Mouse (Mus musculus) heart, postnatal 36 days (tissue): Measurements from ENCODE around the gene Spata20. TPM values are rescaled to one million over a fixed set of nuclear protein-coding genes. Genes with fewer than 3 reads are reported as not detected.

Source experiments
- DNase-seq, 2 experiments: peaks; one replicate each; pipeline ENCODE4 v3.0.0; 2021 to 2022
- intact Hi-C: fragments of 180-260 bp; cut with DNase I; formaldehyde crosslinking; loops from one replicate; pipeline ENCODE4 v1.15.1; 2025
- total RNA-seq, 2 experiments: library from RNA; stranded (reverse); gene quantifications; 2 replicates each; pipeline ENCODE4 v1.2.3; 2021

The Spata20 gene
- under 1 TPM; 0.42 to 0.62 TPM for total RNA-seq

DNA sequence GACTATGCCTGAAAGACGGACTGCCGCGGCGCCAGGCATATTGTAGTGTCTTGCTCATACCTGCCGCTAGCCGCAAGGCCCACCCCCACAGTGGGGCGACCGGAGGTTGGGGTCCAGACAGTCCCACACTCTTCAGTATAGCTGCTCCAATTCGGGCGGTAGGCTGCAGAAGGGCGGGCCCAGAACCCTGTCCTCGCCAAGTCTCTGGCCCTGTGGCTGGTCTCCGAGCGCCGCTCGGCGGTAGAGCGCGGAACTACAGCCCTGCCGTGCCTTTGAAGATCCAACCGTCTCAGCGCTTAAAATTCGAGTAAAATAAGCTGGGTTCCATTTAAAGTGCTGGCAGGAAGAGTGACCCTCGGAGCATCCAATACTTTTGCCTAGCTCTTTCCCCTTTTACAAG lies at the start of gene Spata20:
TSS of gene Spata20 (minus strand) at position 179 of the 400 bp plus-strand sequence.
- intact Hi-C loops: loop anchor here (1.0 to 2.0 kb wide), 4 partner anchors 66 to 357 kb away; no protein-coding TSS in a partner anchor
- DNase-seq: peak; percentile 83 to 90

DNA sequence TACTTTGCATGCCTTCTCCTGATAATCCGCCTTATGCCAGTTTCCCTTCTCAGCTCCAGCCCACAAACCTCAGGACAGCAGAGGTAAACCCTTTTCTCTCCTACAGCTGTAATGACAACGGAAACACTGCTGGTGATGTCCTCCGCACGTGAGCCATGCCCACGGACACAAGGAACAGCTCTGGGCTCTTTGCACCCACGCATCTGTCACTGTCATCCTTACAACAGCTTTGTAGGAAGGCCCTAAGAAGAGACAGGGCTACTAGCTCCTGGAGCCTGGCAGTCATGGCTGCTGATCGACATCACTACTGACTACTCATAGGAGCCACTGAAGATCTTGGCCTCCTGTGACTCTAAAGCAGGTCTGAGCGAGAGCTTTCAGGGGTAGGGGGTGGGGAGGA lies 47.2 kb upstream of the Spata20 start:
- DNase-seq: no peak
- intact Hi-C loops: no loop called here

GRCm38 (mm10) chr11:94528879-94529278 lies 42.9 kb upstream of the Spata20 start:
- intact Hi-C loops: no loop called here

GRCm38 (mm10) chr11:94526171-94526879 lies 40.3 kb upstream of the Spata20 start:
- no peak for DNase-seq
- intact Hi-C loops: no loop called here

More at GRCm38 (mm10) chr11:94528879-94529278, 42.9 kb upstream of the Spata20 start:
- no peak for DNase-seq

DNA sequence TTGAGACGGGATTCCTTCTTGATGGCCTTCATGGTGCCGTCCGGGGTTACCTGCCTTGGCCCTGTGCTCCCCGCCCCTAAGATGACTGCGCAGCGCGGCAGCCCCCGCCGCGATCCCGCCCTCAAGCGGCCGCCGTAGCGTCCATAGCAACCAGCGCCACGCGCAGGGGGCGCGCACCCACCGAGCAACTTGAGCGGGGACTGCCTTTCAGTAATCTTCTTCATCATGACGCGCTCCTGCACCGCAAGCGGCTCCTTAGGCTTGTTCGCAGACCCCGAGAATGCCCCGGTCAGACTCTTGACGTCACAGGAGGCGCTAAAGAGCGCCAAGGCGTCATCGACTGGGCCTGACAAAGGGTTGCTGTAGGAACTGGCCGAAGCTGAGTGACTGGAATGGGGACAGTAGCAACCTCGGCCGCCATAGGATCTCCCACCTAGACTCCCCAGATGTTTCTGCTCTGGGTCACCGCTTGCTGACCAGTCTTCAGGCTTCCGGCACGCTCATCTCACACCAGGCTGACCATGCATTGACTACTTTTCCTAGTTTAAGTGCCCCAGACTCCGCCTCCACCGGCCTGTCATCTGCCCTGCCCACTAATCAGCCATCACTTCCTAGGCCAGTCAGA lies 35.4 kb upstream of the Spata20 start, which contains the start of gene Mycbpap:
TSS of gene Mycbpap (minus strand) at position 524 of the 625 bp plus-strand sequence.
- peak; percentile 65 to 70 for DNase-seq
- intact Hi-C loops: no loop called here

- intact Hi-C loops: no loop called here
Measured at GRCm38 (mm10) chr11:94513452-94513851, 27.5 kb upstream of the Spata20 start.

DNA sequence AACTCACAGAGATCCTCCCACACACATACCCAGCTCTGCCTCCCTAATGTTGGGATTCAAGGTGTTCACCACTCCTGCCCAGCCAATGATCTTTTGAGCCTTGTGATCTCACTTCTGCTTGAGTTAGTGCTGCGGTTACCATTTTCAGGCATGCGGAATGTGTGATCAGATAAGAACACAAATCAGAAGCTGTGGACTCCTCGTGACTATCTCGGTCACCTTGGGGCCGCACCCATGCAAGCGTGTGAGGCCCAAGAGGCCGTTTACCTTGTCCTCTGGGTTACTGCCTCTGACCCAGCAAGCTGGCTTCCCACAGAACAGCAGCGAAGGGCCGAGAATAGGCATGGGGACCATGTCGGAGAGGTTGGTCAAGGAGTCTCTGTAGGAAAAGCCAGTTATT lies 23.0 kb upstream of the Spata20 start:
- DNase-seq: no peak
- intact Hi-C loops: no loop called here

More at GRCm38 (mm10) chr11:94513452-94513851, 27.5 kb upstream of the Spata20 start:
- no peak for DNase-seq

- DNase-seq: no peak
- intact Hi-C loops: no loop called here
Measured at GRCm38 (mm10) chr11:94501482-94501881, 15.5 kb upstream of the Spata20 start.

DNA sequence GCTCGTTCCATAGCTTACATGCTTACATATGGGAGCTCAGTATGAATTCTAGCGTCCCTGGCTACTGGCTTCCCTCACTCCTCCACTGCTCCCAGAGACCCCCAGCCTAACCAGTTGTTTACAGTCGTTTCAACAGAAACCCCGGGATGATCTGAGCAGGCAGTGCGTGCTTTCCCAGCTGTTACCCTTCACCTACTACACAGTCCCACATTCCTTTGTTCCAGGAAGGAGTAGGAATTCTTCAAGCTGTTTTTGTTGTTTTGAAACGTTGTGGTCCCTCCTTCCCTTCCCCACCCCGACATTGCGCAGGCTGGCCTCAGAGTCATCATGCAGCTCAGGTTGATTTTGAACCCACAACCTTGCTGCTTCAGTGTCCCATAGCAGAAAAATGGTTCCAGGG lies 14.4 kb upstream of the Spata20 start:
- intact Hi-C loops: no loop called here
- DNase-seq: no peak

GRCm38 (mm10) chr11:94499661-94500152 lies 13.7 kb upstream of the Spata20 start, which contains the start of gene Epn3:
Epn3 (minus strand) TSS chr11:94499974.
- intact Hi-C loops: no loop called here
- DNase-seq: no peak

DNA sequence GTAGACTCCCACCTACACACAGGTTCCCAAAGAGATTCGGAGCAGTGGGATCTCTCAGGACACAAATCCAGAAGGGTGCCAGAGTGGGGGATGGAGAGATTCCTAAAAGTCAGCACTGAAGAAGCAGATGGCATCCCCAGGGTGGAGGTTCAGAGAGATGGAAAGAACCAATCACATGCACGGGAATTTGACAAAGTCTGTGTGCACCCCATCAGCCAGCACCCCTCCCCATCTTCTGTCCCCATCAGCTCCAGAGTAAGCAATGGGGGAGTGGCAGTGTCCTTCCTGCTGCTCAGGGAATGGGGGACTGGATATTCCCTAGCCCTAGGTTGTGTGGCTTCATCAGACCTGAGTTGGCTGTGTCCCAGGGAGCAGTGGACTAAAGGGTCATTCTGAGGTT lies 13.1 kb upstream of the Spata20 start:
- intact Hi-C loops: no loop called here
- no peak for DNase-seq

DNA sequence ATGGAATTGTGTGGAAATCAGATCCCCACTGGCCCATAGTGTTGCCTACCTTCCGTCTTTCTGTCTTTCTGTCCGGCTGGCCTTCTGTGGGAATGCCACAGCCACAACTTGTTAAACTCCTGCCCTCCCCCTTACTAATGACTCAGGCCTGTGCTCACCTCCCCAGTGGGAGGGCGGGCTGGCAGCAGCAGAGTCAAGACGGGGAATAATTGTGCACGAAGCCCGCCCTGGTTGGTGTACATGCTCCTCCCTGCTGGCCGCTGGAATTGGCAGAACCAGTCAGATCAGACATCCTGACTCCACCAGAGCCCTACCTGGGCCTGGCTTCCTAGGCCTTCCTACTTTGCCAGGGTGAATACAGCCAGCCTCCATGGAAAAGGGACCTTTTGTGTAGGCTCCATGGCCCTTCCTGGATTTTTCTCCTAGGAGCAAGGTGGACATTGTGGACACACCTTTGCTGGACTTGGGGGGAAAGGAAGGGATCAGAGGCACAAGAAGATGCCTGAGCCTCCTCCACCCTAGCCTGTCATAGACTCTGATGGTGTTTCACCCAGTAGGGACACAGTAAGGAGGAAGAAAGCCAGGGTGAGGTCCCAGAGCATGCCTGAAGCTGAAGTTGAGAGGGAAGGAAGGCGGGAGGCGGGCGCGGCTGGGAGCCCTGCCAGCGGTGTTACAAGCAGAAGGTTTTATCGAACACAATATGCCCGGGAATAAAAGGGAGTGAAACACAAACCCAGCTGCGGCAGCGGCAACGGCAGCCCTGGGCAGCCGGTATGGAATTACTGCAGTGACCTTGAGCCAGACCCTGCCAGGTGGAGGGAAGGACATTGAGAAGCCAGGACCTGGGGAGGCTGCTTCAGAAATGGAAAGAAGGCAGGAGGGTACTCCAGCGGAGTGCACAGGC lies 12.4 kb upstream of the Spata20 start:
- peak; percentile 31 to 52 for DNase-seq
- intact Hi-C loops: no loop called here

- intact Hi-C loops: no loop called here
- DNase-seq: no peak
Measured at GRCm38 (mm10) chr11:94495415-94495814, 9.4 kb upstream of the Spata20 start.

DNA sequence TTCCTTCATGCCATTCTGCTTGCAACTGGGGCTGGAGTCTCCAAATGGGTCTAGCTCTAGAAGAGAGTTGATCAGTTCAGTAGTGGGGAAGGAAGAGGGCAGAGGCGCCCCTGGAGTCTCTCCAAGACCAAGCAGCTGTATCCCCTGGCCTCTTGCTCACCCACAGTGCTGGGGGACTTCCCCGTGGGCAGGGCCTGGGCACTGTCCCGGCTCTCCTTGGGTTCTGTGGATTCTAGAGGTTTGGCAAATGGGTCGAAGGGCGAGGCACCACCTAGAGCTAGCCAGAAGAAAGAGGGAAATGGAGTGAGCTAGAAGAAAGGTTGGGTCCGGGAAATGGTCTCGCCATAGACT lies 5.7 kb upstream of the Spata20 start:
- intact Hi-C loops: no loop called here
- DNase-seq: no peak

GRCm38 (mm10) chr11:94491035-94491748 lies 5.2 kb upstream of the Spata20 start:
- intact Hi-C loops: no loop called here

GRCm38 (mm10) chr11:94489745-94490144 lies 3.8 kb upstream of the Spata20 start:
- DNase-seq: no peak
- intact Hi-C loops: no loop called here

More at GRCm38 (mm10) chr11:94491035-94491748, 5.2 kb upstream of the Spata20 start:
- no peak for DNase-seq

DNA sequence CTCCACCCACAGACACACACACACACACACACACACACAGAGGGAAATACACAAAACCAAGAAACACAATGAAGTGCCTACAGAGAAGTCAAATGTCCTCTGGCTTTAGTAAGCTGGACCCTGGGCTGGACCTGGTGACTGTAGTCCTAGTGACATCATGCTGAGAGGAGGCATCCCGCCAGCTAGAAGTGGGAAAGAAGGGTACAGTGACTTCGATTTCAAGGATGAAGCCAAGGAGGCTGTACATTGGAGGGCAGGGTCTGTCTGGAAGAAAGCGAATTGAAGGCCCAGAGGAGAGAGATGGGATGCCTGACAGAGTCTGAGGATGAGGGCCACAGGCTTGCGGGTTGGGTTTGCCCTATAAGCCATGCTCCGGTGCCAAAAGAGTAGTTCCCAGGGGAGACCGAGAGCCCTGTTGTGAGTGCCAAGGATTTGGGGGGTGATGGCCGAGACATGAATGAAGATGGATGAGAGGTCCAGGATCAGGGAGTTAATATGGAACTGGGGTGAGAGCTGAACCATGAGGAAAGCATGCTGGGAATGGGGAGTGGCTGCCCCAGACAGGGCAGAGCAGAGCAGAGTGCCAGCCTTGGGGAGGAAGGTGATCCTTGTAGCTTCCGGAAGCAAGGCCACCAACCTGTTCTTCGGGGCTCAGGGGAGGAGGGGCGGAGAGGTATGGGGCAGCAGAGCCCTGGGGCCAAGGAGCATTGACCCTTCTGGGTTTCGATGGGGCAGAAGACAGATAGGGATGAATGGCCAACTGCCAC lies 3.0 kb upstream of the Spata20 start:
- intact Hi-C loops: no loop called here
- no peak for DNase-seq

- no peak for DNase-seq
- intact Hi-C loops: no loop called here
Measured at GRCm38 (mm10) chr11:94485223-94485622, 756 bp downstream of the Spata20 start.

DNA sequence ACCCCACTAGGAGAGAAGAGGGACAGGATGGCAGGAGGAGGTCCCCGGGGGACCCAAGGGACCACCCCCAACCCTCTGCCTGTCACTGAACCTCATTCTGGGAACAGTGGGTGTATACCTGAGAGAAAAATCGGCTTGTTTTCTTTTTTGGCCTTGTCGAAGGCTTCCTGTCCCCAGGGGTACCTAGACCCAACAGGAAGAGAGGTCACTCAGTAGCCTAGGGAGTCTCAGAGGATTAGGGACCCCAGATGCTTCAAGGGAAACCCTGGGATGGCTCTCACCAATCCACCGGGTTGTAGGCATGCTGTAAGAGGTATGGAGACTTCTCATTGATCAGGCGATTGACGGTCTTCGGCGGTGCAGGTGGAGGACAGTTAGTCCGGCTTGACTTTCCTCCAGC lies 1.3 kb downstream of the Spata20 start:
- intact Hi-C loops: no loop called here
- no peak for DNase-seq
